Mouse (Mus musculus) urinary bladder, postnatal 36 days (tissue): ENCODE data around the gene Crybb2.
A peak's percentile ranks its signal among the peaks of the same experiment; 100 is the strongest.

ENCODE experiments used
- DNase-seq, 2 experiments: peaks; one replicate each; pipeline ENCODE4 v3.0.0; 2022; ENCODE audit warnings: low spot score in 2 of 2, mixed read lengths in 1 of 2

The Crybb2 gene

GRCm38 (mm10) chr5:113031201-113031754 is 38.6 kb downstream of the Crybb2 start:
- DNase-seq: no peak

GRCm38 (mm10) chr5:113030082-113030481 is 39.8 kb downstream of the Crybb2 start:
- DNase-seq: no peak

- DNase-seq: no peak
Observed at GRCm38 (mm10) chr5:113026706-113027105, 43.2 kb downstream of the Crybb2 start.

DNA sequence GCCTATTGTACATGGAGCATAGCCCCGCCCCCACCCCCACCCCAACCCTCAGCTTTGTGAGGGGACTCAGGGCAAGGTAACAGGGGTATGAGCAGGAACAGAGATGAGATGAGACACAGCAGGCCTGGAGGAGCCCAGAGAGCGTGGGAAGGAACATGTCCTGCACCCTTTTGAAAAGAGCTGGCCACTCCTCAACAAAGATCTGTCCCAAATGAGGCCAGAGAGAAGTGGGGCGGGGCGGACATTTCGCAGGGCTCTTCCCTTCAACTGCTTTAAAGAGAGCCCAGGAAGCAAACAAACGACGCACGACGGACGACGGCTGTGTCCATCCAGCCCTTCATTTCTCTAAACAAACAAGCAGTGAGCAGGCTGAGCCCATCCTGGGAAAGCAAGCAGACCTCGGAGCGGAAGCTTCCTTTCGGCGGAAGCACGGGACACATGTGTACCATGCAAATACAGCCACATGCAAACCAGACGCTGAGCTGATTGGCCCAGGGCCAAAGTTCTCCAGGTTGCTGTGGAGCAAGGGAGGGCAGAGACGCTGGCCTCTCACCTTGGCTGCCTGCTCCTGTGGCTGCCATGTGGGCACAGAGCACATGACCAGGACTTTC is 45.7 kb downstream of the Crybb2 start:
- DNase-seq: peak; percentile 32 to 62

DNA sequence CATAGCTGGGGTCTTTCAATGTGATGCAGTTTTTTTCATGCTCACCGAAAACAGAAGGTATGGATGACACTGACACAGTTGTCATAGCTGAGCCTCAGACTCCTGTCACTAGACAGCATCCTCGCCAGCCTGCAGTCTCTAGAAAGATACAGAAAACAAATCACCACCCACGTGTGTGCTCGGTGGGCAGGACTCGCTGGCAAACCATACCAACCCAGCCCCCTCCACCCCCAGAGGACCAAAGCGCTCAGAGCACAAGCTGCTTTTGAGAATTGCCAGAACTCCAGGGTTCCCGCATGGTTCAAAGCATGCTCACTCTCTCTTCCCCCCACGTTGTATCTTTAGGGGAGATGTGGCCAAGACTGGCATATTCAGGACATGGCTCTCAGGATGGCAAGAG is 51.7 kb downstream of the Crybb2 start:
- DNase-seq: no peak

GRCm38 (mm10) chr5:113017004-113017403 is 52.9 kb downstream of the Crybb2 start:
- DNase-seq: no peak

GRCm38 (mm10) chr5:113015236-113016061 is 54.5 kb downstream of the Crybb2 start, which contains the start of gene Grk3:
Gene Grk3, minus strand, starts transcription at chr5:113015791.
- DNase-seq: peak; percentile 41 to 50

- peak; percentile 54 to 59 for DNase-seq
Observed at GRCm38 (mm10) chr5:113014808-113015235, 55.1 kb downstream of the Crybb2 start.

DNA sequence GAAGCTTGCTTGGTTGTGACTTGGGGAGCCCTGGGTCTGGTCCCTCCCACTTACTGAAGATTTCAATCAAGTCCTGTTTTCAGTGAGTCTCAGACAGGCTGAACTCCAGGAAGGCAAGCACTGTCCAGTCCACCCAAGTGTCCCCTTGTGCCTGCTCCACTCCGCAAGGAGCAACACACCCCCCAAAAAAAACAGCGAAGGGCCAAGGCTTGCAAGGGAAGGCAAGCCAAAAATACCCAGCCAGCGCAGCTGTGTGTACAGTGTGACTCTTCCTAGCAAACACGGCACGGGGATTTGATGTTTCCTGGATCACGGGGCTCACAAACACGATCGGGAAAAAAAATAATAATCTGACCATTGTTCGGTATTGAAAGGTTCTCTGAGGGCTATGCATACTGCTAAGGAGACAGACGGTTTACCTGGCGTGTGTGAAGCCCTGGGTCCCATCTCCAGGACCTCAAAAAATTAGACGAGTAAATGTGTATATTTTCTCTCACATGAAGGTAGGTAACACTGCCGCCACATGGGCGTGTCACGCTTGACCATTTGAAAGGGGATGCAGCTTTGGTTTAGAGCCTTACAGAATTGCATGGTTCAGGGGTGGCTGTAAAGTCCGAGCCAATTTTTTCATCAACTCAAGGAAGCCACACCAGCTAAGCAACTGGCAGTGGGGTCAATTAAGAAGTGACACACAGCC is 55.7 kb downstream of the Crybb2 start:
- no peak for DNase-seq

GRCm38 (mm10) chr5:113011926-113012325 is 58.0 kb downstream of the Crybb2 start:
- no peak for DNase-seq

GRCm38 (mm10) chr5:113009183-113009820 is 60.6 kb downstream of the Crybb2 start:
- no peak for DNase-seq

- DNase-seq: no peak
Observed at GRCm38 (mm10) chr5:113008496-113008895, 61.4 kb downstream of the Crybb2 start.
